Mouse (Mus musculus): ENCODE data around the gene Cd276. TPM values are rescaled to one million over a fixed set of nuclear protein-coding genes. Genes with fewer than 3 reads are reported as not detected.
A peak's percentile ranks its signal among the peaks of the same experiment; 100 is the strongest.
"Not testable (repeated sequence)": the region's sequence is repeated elsewhere in the genome, so short reads cannot be mapped to it uniquely, and the experiment has no call there.

Gene Cd276
- 1 to 10 TPM; 8.1 to 9.9 TPM for total RNA-seq (2021)

- intact Hi-C loops (cut with DNase I): loop anchor here (2.0 kb wide), 1 partner anchor 24 kb away; no protein-coding TSS in a partner anchor
- DNase-seq: peak; percentile 61 to 66
Observed at GRCm38 (mm10) chr9:58554908-58555684, at the start of gene Cd276. TSS of gene Cd276 (minus strand) at chr9:58555437.

GRCm38 (mm10) chr9:58595313-58595712 lies 40.1 kb upstream of the Cd276 start:
- intact Hi-C loops (cut with DNase I): no loop called here
- DNase-seq: no peak

DNA sequence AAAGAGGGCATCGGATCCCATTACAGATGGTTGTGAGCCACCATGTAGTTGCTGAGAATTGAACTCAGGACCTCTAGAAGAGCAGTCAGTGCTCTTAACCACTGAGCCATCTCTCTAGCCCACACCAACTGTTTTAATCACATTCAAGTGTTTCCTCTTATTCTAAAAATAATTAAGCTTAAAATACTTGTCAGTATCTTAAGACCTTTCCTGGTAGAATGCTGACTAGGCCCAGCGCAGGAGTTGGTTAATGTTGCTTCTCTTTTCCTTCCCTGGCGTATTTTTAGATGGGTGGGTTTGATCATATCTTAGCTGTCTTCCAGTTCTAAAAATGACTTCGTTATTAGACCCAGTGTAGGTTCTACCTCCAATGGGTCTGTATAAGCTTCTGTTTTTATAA lies 33.4 kb upstream of the Cd276 start:
- intact Hi-C loops (cut with DNase I): no loop called here
- DNase-seq: no peak

GRCm38 (mm10) chr9:58584323-58584722 lies 29.1 kb upstream of the Cd276 start:
- DNase-seq: no peak
- intact Hi-C loops (cut with DNase I): loop anchor here (5.0 kb wide), 1 partner anchor 33 kb away; no protein-coding TSS in a partner anchor

- peak in 1 of 2 experiments; percentile 26 for DNase-seq
- intact Hi-C loops (cut with DNase I): loop anchor here (2.0 to 5.0 kb wide), 2 partner anchors 34 to 1074 kb away; partner anchors contain the start of gene Pkm
Observed at GRCm38 (mm10) chr9:58583267-58583641, 28.0 kb upstream of the Cd276 start.

DNA sequence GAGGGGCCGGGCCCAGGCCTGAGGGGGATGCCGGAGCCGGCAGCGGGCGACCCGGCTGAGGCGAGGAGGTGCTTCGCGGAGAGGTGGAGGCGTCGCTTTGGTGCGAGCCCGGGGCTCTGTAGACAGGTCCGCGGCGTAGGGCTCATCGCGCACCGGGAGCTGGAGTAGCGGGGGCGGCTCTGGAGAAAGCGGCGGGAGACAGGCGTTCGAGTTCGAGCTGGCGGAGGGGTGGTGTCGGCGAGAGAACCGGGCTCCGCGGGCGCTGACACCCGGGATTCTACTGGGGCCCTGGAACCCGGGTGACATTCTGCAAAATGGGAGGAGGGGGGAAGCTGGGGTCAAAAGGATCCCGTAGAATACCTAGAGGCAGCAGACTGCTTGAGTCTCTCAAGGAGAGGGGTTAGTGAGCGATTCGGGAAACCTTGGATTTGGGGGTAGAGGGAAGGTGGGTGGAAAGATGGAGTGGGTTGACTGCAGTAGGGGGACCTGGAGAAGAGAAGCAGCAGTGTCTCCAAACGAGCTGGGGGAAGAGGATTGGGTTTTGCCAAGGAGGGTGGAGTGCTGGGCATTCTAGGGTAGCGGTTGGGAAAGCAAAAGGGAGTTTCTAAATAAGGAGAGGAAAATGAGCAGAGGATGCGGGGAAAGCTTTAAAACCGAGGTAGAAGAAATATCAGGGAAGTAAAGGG lies 27.5 kb upstream of the Cd276 start:
- intact Hi-C loops (cut with DNase I): loop anchor here (2.0 to 5.0 kb wide), 2 partner anchors 35 to 1074 kb away; partner anchors contain the start of gene Pkm
- peak in 1 of 2 experiments; percentile 60 for DNase-seq

DNA sequence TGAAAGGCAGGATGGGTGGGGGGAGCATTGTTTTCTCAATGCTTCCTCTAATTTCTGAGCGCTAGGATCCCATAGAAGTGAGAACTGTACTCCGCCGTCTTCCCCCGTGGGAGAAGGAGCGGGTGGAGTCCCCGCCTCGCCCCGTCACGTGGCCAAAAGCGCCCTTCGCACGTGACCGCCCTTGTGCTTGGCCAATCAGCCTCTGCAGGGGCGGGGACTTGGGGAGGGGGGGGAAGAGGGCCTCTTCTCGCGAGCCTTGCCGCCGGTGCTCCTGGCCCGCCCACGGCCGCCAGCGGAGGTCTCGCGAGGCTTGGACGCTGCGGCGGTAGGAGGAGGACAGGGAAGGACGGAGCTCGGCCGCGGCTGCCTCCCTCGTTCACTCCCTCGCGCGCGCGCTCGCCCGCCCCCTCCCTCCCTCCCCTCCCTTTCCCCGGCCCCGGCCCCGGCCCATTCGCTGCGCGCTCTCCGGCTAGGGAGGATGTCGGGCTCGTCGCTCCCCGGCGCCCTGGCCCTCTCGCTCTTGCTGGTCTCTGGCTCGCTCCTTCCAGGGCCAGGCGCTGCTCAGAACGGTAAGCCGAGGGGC lies 26.8 kb upstream of the Cd276 start, which contains the start of gene Nptn:
Nptn (plus strand) TSS at position 283 of the 583 bp plus-strand sequence.
- peak; percentile 96 to 98 for DNase-seq
- intact Hi-C loops (cut with DNase I): loop anchor here (2.0 to 5.0 kb wide), 2 partner anchors 35 to 1075 kb away; partner anchors contain the start of gene Pkm

GRCm38 (mm10) chr9:58581283-58581930 lies 26.2 kb upstream of the Cd276 start:
- DNase-seq: no peak
- intact Hi-C loops (cut with DNase I): loop anchor here (5.0 kb wide), 1 partner anchor 36 kb away; no protein-coding TSS in a partner anchor

DNA sequence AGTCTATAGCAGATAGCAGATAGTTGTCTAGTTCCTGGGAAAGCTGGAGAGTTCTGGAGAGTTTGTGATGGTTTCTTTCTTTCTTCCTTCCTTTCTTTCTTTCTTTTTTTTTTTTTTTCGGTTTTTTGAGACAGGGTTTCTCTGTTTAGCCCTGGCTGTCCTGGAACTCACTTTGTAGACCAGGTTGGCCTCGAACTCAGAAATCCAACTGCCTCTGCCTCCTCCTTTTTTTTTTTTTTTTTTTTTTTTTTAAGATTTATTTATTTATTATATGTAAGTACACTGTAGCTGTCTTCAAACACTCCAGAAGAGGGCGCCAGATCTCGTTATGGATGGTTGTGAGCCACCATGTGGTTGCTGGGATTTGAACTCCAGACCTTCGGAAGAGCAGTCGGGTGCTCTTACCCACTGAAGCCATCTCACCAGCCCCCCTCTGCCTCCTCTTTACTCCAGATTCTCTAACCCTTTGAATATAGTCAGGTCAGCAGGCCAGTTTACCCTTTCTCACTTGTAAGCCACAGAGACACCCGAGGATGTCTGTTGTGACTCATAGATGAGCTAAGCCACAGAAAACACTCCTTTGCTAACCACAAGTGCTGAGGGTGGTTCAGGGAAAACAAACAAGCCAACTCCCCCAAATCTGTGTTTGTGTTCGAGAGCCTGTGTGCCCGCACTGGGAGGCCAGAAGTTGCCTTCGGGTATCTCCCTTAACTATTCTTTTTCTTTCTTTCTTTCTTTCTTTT lies 25.4 kb upstream of the Cd276 start:
- DNase-seq: not testable (repeated sequence)
- intact Hi-C loops (cut with DNase I): loop anchor here (5.0 kb wide), 1 partner anchor 37 kb away; no protein-coding TSS in a partner anchor

- intact Hi-C loops (cut with DNase I): loop anchor here (1.0 to 2.0 kb wide), 4 partner anchors 24 to 294 kb away; partner anchors contain the start of gene Cd276
- peak; percentile 85 to 89 for DNase-seq
Observed at GRCm38 (mm10) chr9:58578669-58579068, 23.4 kb upstream of the Cd276 start.

GRCm38 (mm10) chr9:58571001-58571400 lies 15.8 kb upstream of the Cd276 start:
- no peak for DNase-seq
- intact Hi-C loops (cut with DNase I): no loop called here

DNA sequence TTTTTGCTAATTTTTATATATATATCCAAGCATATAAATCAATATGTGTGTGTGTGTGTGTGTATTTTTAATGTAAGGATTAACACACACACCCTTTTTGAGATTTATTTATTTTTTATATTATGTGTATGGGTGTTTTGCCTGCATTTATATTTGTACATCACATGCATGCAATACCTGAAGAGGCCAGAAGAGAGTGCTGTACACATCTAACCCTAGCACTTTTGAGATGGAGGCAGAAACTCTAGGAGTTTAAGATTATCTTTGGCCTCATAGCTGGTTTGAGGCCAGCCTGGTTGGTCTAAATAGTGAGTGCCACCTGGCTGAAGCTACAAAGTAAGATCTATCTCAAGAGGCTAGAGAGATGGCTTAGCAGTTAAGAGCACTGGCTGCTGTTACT lies 12.4 kb upstream of the Cd276 start:
- intact Hi-C loops (cut with DNase I): no loop called here
- DNase-seq: no peak

GRCm38 (mm10) chr9:58565945-58566344 lies 10.7 kb upstream of the Cd276 start:
- DNase-seq; intact Hi-C loops (cut with DNase I): not testable (repeated sequence)

- no peak for DNase-seq
- intact Hi-C loops (cut with DNase I): no loop called here
Observed at GRCm38 (mm10) chr9:58560211-58560610, 5.0 kb upstream of the Cd276 start.

DNA sequence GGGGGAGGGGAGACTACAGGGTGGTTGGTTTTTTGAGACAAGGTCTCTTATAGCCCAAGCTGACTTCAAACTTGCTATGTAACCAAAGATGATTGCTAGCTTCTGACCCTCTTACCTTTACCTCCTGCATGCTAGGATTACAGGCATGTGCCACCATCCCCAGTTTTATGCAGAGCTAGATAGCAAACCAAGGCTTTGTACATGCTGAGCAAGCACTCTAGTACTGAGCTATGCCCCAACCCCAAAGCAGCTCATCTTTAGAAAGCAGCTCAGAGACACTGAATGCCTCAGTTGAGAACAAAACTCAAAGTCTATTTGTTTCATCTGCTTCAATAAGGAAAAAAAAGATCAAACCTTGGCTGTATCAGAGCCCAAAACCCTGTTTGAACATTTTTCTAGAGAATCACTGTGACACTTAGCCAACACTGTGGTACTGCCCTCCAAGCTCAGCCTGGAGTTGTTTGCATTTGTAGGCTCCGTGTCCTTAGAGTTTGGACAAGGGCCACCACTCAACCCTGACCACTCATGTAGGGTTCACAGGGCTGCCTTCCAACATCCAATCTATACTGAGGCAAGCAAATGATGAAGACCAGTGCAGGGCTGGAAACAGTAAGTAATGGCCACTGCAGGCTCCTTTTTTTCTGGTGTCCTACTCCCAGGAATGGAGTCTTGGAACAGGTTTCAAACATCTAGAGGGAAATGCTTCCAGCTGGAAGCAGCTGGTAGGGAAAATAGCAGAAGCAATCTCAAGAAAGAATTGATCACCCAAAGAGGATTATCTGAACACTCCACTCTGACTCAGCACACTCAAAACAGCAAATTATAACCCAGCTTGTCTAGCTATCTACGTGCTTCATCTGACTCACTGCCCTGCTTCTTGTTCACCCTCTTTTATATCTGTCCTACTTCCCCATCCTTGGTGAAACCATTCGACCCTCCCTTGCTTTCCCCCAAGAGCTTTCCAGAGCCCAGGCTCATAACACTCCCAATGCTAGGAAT lies 2.5 kb upstream of the Cd276 start:
- intact Hi-C loops (cut with DNase I): no loop called here

GRCm38 (mm10) chr9:58556627-58557026 lies 1.4 kb upstream of the Cd276 start:
- intact Hi-C loops (cut with DNase I): no loop called here
- no peak for DNase-seq

More for the DNA sequence above, 2.5 kb upstream of the Cd276 start:
- DNase-seq: no peak

GRCm38 (mm10) chr9:58555685-58556414 lies 613 bp upstream of the Cd276 start:
- intact Hi-C loops (cut with DNase I): loop anchor here (2.0 kb wide), 1 partner anchor 23 kb away; no protein-coding TSS in a partner anchor

More at GRCm38 (mm10) chr9:58555685-58556414, 613 bp upstream of the Cd276 start:
- DNase-seq: no peak

Data from heart, postnatal 36 days (tissue).